Mouse (Mus musculus) G1E-ER4 (cell line): Measurements from ENCODE around the gene Gm20765. TPM values are rescaled to one million over a fixed set of nuclear protein-coding genes. Genes with fewer than 3 reads are reported as not detected.
"Not testable (repeated sequence)": the region's sequence is repeated elsewhere in the genome, so short reads cannot be mapped to it uniquely, and the experiment has no call there.

Experiments used
- GATA1 ChIP-seq: IDR thresholded peaks from one replicate; pipeline ENCODE4 v1.8.0; 2012; ENCODE audit warnings: low read length, inconsistent platforms
- polyA plus RNA-seq: library from polyadenylated mRNA; stranded (reverse); fragments of >175 nt; gene quantifications from 2 replicates; pipeline ENCODE4 v1.2.3, GENCODE M21; 2012

Gene Gm20765
- not detected in 2 replicates for polyA plus RNA-seq

- TF ChIP-seq GATA1: not testable (repeated sequence)
These were observed at the start of gene Gm20765 for GRCm38 (mm10) chr10:104185233-104185632. Gene Gm20765 (plus strand): TSS chr10:104185533.

DNA sequence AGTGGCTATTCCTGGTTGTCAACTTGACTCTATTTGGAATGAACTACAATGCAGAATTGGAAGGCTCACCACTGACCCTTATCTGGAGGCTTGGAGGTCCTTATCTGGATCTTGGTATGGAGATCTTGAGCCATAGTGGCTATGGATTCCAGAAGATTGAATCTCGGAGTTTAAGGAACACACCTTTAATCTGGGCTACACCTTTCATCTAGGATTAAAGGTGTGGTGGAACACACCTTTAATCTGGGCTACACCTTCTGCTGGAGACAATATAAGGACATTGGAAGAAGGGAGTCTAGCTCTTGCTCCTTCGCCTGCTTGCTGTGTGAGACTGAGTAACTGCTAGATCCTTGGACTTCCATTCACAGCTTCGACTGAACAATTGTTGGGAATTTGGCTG is 42.6 kb upstream of the Gm20765 start, which contains the start of gene Gm21293:
TSS of gene Gm21293 (plus strand) at position 301 of the 400 bp plus-strand sequence.
- TF ChIP-seq GATA1: not testable (repeated sequence)

DNA sequence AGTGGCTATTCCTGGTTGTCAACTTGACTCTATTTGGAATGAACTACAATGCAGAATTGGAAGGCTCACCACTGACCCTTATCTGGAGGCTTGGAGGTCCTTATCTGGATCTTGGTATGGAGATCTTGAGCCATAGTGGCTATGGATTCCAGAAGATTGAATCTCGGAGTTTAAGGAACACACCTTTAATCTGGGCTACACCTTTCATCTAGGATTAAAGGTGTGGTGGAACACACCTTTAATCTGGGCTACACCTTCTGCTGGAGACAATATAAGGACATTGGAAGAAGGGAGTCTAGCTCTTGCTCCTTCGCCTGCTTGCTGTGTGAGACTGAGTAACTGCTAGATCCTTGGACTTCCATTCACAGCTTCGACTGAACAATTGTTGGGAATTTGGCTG is 34.1 kb upstream of the Gm20765 start, which contains the start of gene Gm6763:
TSS of gene Gm6763 (plus strand) at position 301 of the 400 bp plus-strand sequence.
- not testable (repeated sequence) for TF ChIP-seq GATA1

DNA sequence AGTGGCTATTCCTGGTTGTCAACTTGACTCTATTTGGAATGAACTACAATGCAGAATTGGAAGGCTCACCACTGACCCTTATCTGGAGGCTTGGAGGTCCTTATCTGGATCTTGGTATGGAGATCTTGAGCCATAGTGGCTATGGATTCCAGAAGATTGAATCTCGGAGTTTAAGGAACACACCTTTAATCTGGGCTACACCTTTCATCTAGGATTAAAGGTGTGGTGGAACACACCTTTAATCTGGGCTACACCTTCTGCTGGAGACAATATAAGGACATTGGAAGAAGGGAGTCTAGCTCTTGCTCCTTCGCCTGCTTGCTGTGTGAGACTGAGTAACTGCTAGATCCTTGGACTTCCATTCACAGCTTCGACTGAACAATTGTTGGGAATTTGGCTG is 25.6 kb upstream of the Gm20765 start, which contains the start of gene Gm8764:
TSS of gene Gm8764 (plus strand) at position 301 of the 400 bp plus-strand sequence.
- TF ChIP-seq GATA1: not testable (repeated sequence)

DNA sequence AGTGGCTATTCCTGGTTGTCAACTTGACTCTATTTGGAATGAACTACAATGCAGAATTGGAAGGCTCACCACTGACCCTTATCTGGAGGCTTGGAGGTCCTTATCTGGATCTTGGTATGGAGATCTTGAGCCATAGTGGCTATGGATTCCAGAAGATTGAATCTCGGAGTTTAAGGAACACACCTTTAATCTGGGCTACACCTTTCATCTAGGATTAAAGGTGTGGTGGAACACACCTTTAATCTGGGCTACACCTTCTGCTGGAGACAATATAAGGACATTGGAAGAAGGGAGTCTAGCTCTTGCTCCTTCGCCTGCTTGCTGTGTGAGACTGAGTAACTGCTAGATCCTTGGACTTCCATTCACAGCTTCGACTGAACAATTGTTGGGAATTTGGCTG is 17.1 kb upstream of the Gm20765 start, which contains the start of gene Gm21304:
TSS of gene Gm21304 (plus strand) at position 301 of the 400 bp plus-strand sequence.
- not testable (repeated sequence) for TF ChIP-seq GATA1

DNA sequence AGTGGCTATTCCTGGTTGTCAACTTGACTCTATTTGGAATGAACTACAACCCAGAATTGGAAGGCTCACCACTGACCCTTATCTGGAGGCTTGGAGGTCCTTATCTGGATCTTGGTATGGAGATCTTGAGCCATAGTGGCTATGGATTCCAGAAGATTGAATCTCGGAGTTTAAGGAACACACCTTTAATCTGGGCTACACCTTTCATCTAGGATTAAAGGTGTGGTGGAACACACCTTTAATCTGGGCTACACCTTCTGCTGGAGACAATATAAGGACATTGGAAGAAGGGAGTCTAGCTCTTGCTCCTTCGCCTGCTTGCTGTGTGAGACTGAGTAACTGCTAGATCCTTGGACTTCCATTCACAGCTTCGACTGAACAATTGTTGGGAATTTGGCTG is 8.6 kb upstream of the Gm20765 start, which contains the start of gene Gm21312:
TSS of gene Gm21312 (plus strand) at position 301 of the 400 bp plus-strand sequence.
- not testable (repeated sequence) for TF ChIP-seq GATA1

GRCm38 (mm10) chr10:104193742-104194141 is 8.4 kb downstream of the Gm20765 start, which contains the start of gene Gm4340:
Gene Gm4340 (plus strand): TSS chr10:104194042.
- TF ChIP-seq GATA1: not testable (repeated sequence)

DNA sequence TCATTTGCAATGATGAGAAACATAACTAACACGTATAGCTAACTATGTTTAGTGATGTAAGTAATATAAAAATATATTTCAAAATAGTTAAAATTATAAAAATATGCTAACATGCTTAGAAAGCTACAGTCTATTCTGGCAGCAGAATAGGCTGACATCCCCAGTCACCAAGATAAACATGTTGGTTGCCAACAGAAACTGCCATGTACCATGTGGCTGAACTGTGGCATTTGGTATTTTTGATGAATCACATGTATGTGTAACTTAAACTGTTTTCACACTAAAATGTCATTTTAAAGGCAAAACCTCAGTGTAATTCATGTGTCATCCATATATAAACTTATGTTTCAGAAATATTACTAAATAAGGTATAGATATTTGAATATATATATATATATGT is 24.3 kb downstream of the Gm20765 start:
- no peak for TF ChIP-seq GATA1

DNA sequence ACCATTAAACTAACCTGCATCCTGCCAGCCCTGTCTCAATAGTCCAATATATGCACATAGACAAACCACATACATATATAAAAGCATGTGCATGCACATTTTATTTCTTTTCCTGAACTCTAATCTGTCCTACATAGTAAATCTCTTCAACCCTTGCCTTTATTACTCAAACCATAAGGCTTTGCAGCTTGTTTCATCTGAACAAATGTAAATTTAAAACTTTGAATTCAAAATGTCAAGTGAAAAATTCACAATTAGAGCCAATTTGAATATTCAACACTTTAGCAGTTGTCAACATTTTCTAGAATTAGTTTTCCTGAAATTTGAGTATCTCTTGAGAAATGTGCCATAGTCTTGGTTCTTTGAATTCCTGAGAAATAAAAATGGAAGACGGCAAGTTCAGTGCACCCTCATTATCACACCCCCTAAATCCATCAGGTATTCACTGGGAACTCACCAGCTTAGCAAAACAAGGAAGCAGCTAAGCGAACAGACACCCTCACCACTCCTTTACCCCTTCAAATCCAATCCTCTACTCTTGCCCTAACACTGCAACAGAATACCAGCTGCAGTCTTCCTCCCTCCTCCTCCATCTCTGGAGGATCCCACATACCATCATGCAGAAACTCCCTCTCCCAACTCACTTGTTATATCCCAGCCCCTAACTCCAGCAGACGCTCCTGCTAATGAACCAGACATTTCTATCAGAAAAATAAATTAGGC is 25.1 kb downstream of the Gm20765 start:
- TF ChIP-seq GATA1: no peak

DNA sequence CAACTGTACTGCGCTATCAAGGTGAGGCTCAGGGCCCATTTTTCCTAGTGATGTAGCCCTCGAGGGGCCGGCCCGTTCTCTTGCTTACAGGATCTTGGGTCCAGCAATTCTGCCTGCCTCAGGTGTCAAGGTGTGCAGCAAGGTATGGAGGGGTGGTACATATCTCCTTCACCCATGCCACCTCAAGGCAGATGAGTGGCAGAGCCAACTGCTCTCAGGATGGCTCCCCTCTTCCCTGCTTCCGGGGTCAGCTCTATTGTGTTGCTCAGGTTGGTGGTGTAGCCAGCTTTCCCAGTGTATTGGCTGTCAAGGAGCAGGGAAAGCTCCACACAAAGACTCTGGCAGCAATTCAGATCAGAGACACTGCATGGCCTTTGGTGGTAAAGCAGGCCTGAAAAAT is 29.2 kb downstream of the Gm20765 start:
- no peak for TF ChIP-seq GATA1

DNA sequence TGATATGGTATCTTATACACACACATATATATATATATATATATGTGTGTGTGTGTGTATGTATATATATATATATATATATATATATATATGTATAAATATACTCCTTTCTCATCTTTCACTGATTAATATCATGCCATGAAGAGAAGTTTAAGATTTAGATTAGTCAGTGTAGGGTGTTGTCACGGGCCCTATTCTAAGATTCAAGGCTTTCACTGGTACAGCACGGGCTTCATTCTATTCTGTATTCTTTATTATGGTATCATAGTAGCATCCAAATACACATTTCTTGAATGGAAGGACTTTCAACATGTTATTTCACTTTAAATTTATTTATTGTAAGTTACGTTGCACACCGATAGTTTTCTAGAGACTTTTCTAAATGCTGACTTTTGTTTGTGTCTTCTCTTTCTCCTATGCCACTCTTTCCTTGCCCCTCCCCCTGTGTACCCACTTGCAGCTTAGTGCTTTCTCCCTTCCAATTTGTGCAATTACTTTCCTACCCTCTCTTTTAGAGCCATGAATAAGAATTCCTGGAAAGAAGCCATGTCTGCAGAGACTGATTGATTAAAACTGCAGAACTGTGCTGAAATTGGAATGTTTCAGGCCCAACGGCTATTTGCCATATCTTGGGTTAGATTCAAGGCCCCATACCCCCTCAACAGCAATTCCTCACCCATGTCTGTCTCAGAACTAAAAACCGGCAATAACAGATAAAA is 35.1 kb downstream of the Gm20765 start:
- TF ChIP-seq GATA1: no peak

Other genes with a start within 250 kb of the Gm20765 start
- gene Gm21293, start 42.5 kb upstream of the Gm20765 start, polyA plus RNA-seq: not detected in 2 replicates
- not detected in 2 replicates for gene Gm6763, start 34.0 kb upstream of the Gm20765 start, polyA plus RNA-seq
- not detected in 2 replicates for gene Gm8764, start 25.5 kb upstream of the Gm20765 start, polyA plus RNA-seq
- not detected in 2 replicates for gene Gm21304, start 17.0 kb upstream of the Gm20765 start, polyA plus RNA-seq
- gene Gm21312, start 8.5 kb upstream of the Gm20765 start, polyA plus RNA-seq: not detected in 2 replicates
- gene Gm4340, start 8.5 kb downstream of the Gm20765 start, polyA plus RNA-seq: not detected in 2 replicates